Mouse (Mus musculus): ENCODE results near the gene Chp2. TPM values are rescaled to one million over a fixed set of nuclear protein-coding genes. Genes with fewer than 3 reads are reported as not detected.

Gene Chp2
- 0.40 TPM for polyA plus RNA-seq (2014; fragmentation: Illumina TruSeq; extraction: RNeasy Lipid Tissue Mini Kit (QIAGEN cat#74804); ENCODE audit: low read depth, low replicate concordance)

GRCm38 (mm10) chr7:122219315-122219801, at the start of gene Chp2:
Chp2 (plus strand) TSS chr7:122219496.

DNA sequence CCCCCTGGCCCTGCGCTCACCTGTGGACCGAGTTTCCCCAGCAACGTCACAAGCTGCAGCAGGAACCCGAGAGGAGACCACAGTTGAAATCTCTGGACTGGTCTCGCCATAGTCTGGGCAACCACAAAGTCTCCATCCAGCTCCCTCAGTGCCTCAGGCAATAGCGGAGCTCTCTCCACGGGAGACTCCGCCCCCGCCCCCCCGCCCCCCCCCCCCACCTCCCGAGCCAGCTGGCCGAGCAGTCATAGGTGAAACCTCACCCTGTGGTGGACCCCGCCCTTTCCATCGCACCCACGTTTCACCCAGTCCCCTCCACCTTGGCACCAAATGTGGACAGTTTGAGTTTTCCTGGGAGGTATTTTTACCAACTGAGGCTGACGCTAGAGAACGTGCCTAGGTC, 33.3 kb upstream of the Chp2 start, which contains the start of gene Ern2:
TSS of gene Ern2 (minus strand) at position 165 of the 400 bp plus-strand sequence.

Other genes with a start within 250 kb of the Chp2 start
- 16.2 TPM for gene Cog7, start 237.8 kb upstream of the Chp2 start, polyA plus RNA-seq (2014; fragmentation: Illumina TruSeq; extraction: RNeasy Lipid Tissue Mini Kit (QIAGEN cat#74804); ENCODE audit: low read depth, low replicate concordance)
- 15.3 TPM for gene Gga2, start 198.3 kb upstream of the Chp2 start, polyA plus RNA-seq (2014; fragmentation: Illumina TruSeq; extraction: RNeasy Lipid Tissue Mini Kit (QIAGEN cat#74804); ENCODE audit: low read depth, low replicate concordance)
- 23.7 TPM for gene Ubfd1, start 152.3 kb upstream of the Chp2 start, polyA plus RNA-seq (2014; fragmentation: Illumina TruSeq; extraction: RNeasy Lipid Tissue Mini Kit (QIAGEN cat#74804); ENCODE audit: low read depth, low replicate concordance)
- gene Ears2, start 152.2 kb upstream of the Chp2 start, polyA plus RNA-seq (2014; fragmentation: Illumina TruSeq; extraction: RNeasy Lipid Tissue Mini Kit (QIAGEN cat#74804); ENCODE audit: low read depth, low replicate concordance): 2.3 TPM
- gene Ndufab1, start 117.6 kb upstream of the Chp2 start, polyA plus RNA-seq (2014; fragmentation: Illumina TruSeq; extraction: RNeasy Lipid Tissue Mini Kit (QIAGEN cat#74804); ENCODE audit: low read depth, low replicate concordance): 1,095 TPM
- 2.5 TPM for gene Palb2, start 86.5 kb upstream of the Chp2 start, polyA plus RNA-seq (2014; fragmentation: Illumina TruSeq; extraction: RNeasy Lipid Tissue Mini Kit (QIAGEN cat#74804); ENCODE audit: low read depth, low replicate concordance)
- 87.9 TPM for gene Dctn5, start 86.5 kb upstream of the Chp2 start, polyA plus RNA-seq (2014; fragmentation: Illumina TruSeq; extraction: RNeasy Lipid Tissue Mini Kit (QIAGEN cat#74804); ENCODE audit: low read depth, low replicate concordance)
- gene Plk1, start 60.1 kb upstream of the Chp2 start, polyA plus RNA-seq (2014; fragmentation: Illumina TruSeq; extraction: RNeasy Lipid Tissue Mini Kit (QIAGEN cat#74804); ENCODE audit: low read depth, low replicate concordance): not detected
- not detected for gene Ern2, start 33.3 kb upstream of the Chp2 start, polyA plus RNA-seq (2014; fragmentation: Illumina TruSeq; extraction: RNeasy Lipid Tissue Mini Kit (QIAGEN cat#74804); ENCODE audit: low read depth, low replicate concordance)
- 2.0 TPM for gene Prkcb, start 69.3 kb downstream of the Chp2 start, polyA plus RNA-seq (2014; fragmentation: Illumina TruSeq; extraction: RNeasy Lipid Tissue Mini Kit (QIAGEN cat#74804); ENCODE audit: low read depth, low replicate concordance)

Data from kidney, adult 10 weeks (tissue).